Mouse (Mus musculus): ENCODE measurements around the gene Fry. TPM values are rescaled to one million over a fixed set of nuclear protein-coding genes. Genes with fewer than 3 reads are reported as not detected.

Gene Fry
- polyA plus RNA-seq, 1 experiment, result 2.1 TPM

- TF ChIP-seq POLR2AphosphoS2 (IDR thresholded peaks at IDR 0.05; ENCODE audit: insufficient read length, low read depth), result no peak
- no peak for TF ChIP-seq USF1 (IDR thresholded peaks at IDR 0.05; ENCODE audit: low read depth)
- TF ChIP-seq MYOD1 (IDR thresholded peaks at IDR 0.05; ENCODE audit: control insufficient read depth in 1 of 3, insufficient read length in 2 of 3, low read depth in 2 of 3), result no peak
- no peak for TF ChIP-seq MAX (IDR thresholded peaks at IDR 0.05; ENCODE audit: low read depth)
- no peak for TF ChIP-seq POLR2A (IDR thresholded peaks at IDR 0.05; ENCODE audit: insufficient read length, low read depth)
- TF ChIP-seq MYOG (IDR thresholded peaks at IDR 0.05; ENCODE audit: control insufficient read depth in 1 of 3, insufficient read depth in 1 of 3, insufficient read length in 2 of 3, low read depth in 2 of 3), result no peak
- TF ChIP-seq TCF12 (IDR thresholded peaks at IDR 0.05; ENCODE audit: insufficient read depth, poor library complexity, severe bottlenecking), result no peak
- TF ChIP-seq TCF3 (IDR thresholded peaks at IDR 0.05; ENCODE audit: insufficient read length, low read depth), result no peak
- TF ChIP-seq REST (IDR thresholded peaks at IDR 0.05; ENCODE audit: insufficient read depth, insufficient read length), result no peak
- TF ChIP-seq SRF (IDR thresholded peaks at IDR 0.05; ENCODE audit: control insufficient read depth, insufficient read length, low read depth), result no peak
- TF ChIP-seq CEBPB (IDR thresholded peaks at IDR 0.05; ENCODE audit: insufficient read depth, poor library complexity, severe bottlenecking), result no peak
- TF ChIP-seq E2F4 (IDR thresholded peaks at IDR 0.05; ENCODE audit: insufficient read depth), result no peak
- H3K79me2 ChIP-seq (ENCODE audit: control insufficient read depth, insufficient read depth), result no peaks in the 10 kb centered on the region
- H3K4me3 ChIP-seq, result no peak overlapping the region
- no peaks in the 10 kb centered on the region for H3K27me3 ChIP-seq (ENCODE audit: control insufficient read depth, insufficient read depth, insufficient read length)
- H3ac ChIP-seq (ENCODE audit: control insufficient read depth, insufficient read length), result no peak overlapping the region
- no peak overlapping the region for H3K4me2 ChIP-seq (ENCODE audit: low read depth)
- no peaks in the 10 kb centered on the region for H3K36me3 ChIP-seq (ENCODE audit: control insufficient read depth, insufficient read depth)
Observed at GRCm38 (mm10) chr5:150459801-150460200, 341.4 kb downstream of the Fry start.

GRCm38 (mm10) chr5:150464721-150465120 lies 346.3 kb downstream of the Fry start:
- Histone ChIP-seq H3K79me2 (ENCODE audit: control insufficient read depth, insufficient read depth) (no peaks in the 10 kb centered on the region), H3K4me3 (no peak overlapping the region), H3K36me3 (ENCODE audit: control insufficient read depth, insufficient read depth) (no peaks in the 10 kb centered on the region), H3ac (ENCODE audit: control insufficient read depth, insufficient read length) (no peak overlapping the region), H3K4me2 (ENCODE audit: low read depth) (no peak overlapping the region), H3K27me3 (ENCODE audit: control insufficient read depth, insufficient read depth, insufficient read length) (no peaks in the 10 kb centered on the region)
- TF ChIP-seq MYOG (IDR thresholded peaks at IDR 0.05; ENCODE audit: control insufficient read depth in 1 of 3, insufficient read depth in 1 of 3, insufficient read length in 2 of 3, low read depth in 2 of 3) (no peak), MAX (IDR thresholded peaks at IDR 0.05; ENCODE audit: low read depth) (no peak), MYOD1 (IDR thresholded peaks at IDR 0.05; ENCODE audit: control insufficient read depth in 1 of 3, insufficient read length in 2 of 3, low read depth in 2 of 3) (no peak), USF1 (IDR thresholded peaks at IDR 0.05; ENCODE audit: low read depth) (no peak), SRF (IDR thresholded peaks at IDR 0.05; ENCODE audit: control insufficient read depth, insufficient read length, low read depth) (no peak), TCF3 (IDR thresholded peaks at IDR 0.05; ENCODE audit: insufficient read length, low read depth) (no peak), POLR2A (IDR thresholded peaks at IDR 0.05; ENCODE audit: insufficient read length, low read depth) (no peak), POLR2AphosphoS2 (IDR thresholded peaks at IDR 0.05; ENCODE audit: insufficient read length, low read depth) (no peak), TCF12 (IDR thresholded peaks at IDR 0.05; ENCODE audit: insufficient read depth, poor library complexity, severe bottlenecking) (no peak), REST (IDR thresholded peaks at IDR 0.05; ENCODE audit: insufficient read depth, insufficient read length) (no peak), CEBPB (IDR thresholded peaks at IDR 0.05; ENCODE audit: insufficient read depth, poor library complexity, severe bottlenecking) (no peak)

- Histone ChIP-seq H3K36me3 (ENCODE audit: control insufficient read depth, insufficient read depth) (no peaks in the 10 kb centered on the region), H3K4me2 (ENCODE audit: low read depth) (peak overlapping the region; percentile 21), H3ac (ENCODE audit: control insufficient read depth, insufficient read length) (no peak overlapping the region), H3K79me2 (ENCODE audit: control insufficient read depth, insufficient read depth) (no peaks in the 10 kb centered on the region), H3K27me3 (ENCODE audit: control insufficient read depth, insufficient read depth, insufficient read length) (no peaks in the 10 kb centered on the region), H3K4me3 (no peak overlapping the region)
- TF ChIP-seq TCF12 (IDR thresholded peaks at IDR 0.05; ENCODE audit: insufficient read depth, poor library complexity, severe bottlenecking), result no peak
- no peak for TF ChIP-seq TCF3 (IDR thresholded peaks at IDR 0.05; ENCODE audit: insufficient read length, low read depth)
Observed at GRCm38 (mm10) chr5:150465218-150465617, 346.8 kb downstream of the Fry start.

GRCm38 (mm10) chr5:150466132-150466531 lies 347.7 kb downstream of the Fry start:
- H3K4me3 ChIP-seq, result no peak overlapping the region
- H3K79me2 ChIP-seq (ENCODE audit: control insufficient read depth, insufficient read depth), result no peaks in the 10 kb centered on the region
- no peaks in the 10 kb centered on the region for H3K27me3 ChIP-seq (ENCODE audit: control insufficient read depth, insufficient read depth, insufficient read length)
- no peak for TF ChIP-seq MYOG (IDR thresholded peaks at IDR 0.05; ENCODE audit: control insufficient read depth in 1 of 3, insufficient read depth in 1 of 3, insufficient read length in 2 of 3, low read depth in 2 of 3)
- TF ChIP-seq E2F4 (IDR thresholded peaks at IDR 0.05; ENCODE audit: insufficient read depth), result no peak
- no peak for TF ChIP-seq MAX (IDR thresholded peaks at IDR 0.05; ENCODE audit: low read depth)
- TF ChIP-seq CEBPB (IDR thresholded peaks at IDR 0.05; ENCODE audit: insufficient read depth, poor library complexity, severe bottlenecking), result no peak
- no peak for TF ChIP-seq USF1 (IDR thresholded peaks at IDR 0.05; ENCODE audit: low read depth)
- TF ChIP-seq SRF (IDR thresholded peaks at IDR 0.05; ENCODE audit: control insufficient read depth, insufficient read length, low read depth), result no peak
- TF ChIP-seq REST (IDR thresholded peaks at IDR 0.05; ENCODE audit: insufficient read depth, insufficient read length), result no peak
- no peak for TF ChIP-seq POLR2A (IDR thresholded peaks at IDR 0.05; ENCODE audit: insufficient read length, low read depth)
- TF ChIP-seq MYOD1 (IDR thresholded peaks at IDR 0.05; ENCODE audit: control insufficient read depth in 1 of 3, insufficient read length in 2 of 3, low read depth in 2 of 3), result no peak
- TF ChIP-seq TCF12 (IDR thresholded peaks at IDR 0.05; ENCODE audit: insufficient read depth, poor library complexity, severe bottlenecking), result no peak
- TF ChIP-seq POLR2AphosphoS2 (IDR thresholded peaks at IDR 0.05; ENCODE audit: insufficient read length, low read depth), result no peak
- TF ChIP-seq TCF3 (IDR thresholded peaks at IDR 0.05; ENCODE audit: insufficient read length, low read depth), result no peak
- no peaks in the 10 kb centered on the region for H3K36me3 ChIP-seq (ENCODE audit: control insufficient read depth, insufficient read depth)
- peak overlapping the region; percentile 60 for H3K4me2 ChIP-seq (ENCODE audit: low read depth)
- H3ac ChIP-seq (ENCODE audit: control insufficient read depth, insufficient read length), result no peak overlapping the region

GRCm38 (mm10) chr5:150468431-150468830 lies 350.0 kb downstream of the Fry start:
- no peak overlapping the region for H3K4me2 ChIP-seq (ENCODE audit: low read depth)
- TF ChIP-seq MYOG (IDR thresholded peaks at IDR 0.05; ENCODE audit: control insufficient read depth in 1 of 3, insufficient read depth in 1 of 3, insufficient read length in 2 of 3, low read depth in 2 of 3) (no peak), POLR2A (IDR thresholded peaks at IDR 0.05; ENCODE audit: insufficient read length, low read depth) (no peak), MYOD1 (IDR thresholded peaks at IDR 0.05; ENCODE audit: control insufficient read depth in 1 of 3, insufficient read length in 2 of 3, low read depth in 2 of 3) (no peak), USF1 (IDR thresholded peaks at IDR 0.05; ENCODE audit: low read depth) (no peak), REST (IDR thresholded peaks at IDR 0.05; ENCODE audit: insufficient read depth, insufficient read length) (no peak), TCF3 (IDR thresholded peaks at IDR 0.05; ENCODE audit: insufficient read length, low read depth) (no peak), SRF (IDR thresholded peaks at IDR 0.05; ENCODE audit: control insufficient read depth, insufficient read length, low read depth) (no peak), TCF12 (IDR thresholded peaks at IDR 0.05; ENCODE audit: insufficient read depth, poor library complexity, severe bottlenecking) (no peak), MAX (IDR thresholded peaks at IDR 0.05; ENCODE audit: low read depth) (no peak)
- H3K79me2 ChIP-seq (ENCODE audit: control insufficient read depth, insufficient read depth), result no peaks in the 10 kb centered on the region
- no peaks in the 10 kb centered on the region for H3K36me3 ChIP-seq (ENCODE audit: control insufficient read depth, insufficient read depth)
- H3K4me3 ChIP-seq, result no peak overlapping the region
- H3ac ChIP-seq (ENCODE audit: control insufficient read depth, insufficient read length), result no peak overlapping the region
- H3K27me3 ChIP-seq (ENCODE audit: control insufficient read depth, insufficient read depth, insufficient read length), result no peaks in the 10 kb centered on the region
